Mouse (Mus musculus) kidney, postnatal 25 days (tissue): ENCODE measurements around the gene Arhgef7.

Source experiments
- DNase-seq, 2 experiments: peaks; one replicate each; pipeline ENCODE4 v3.0.0; 2021; ENCODE audit warnings: mixed read lengths in 2 of 2

Arhgef7 gene

DNA sequence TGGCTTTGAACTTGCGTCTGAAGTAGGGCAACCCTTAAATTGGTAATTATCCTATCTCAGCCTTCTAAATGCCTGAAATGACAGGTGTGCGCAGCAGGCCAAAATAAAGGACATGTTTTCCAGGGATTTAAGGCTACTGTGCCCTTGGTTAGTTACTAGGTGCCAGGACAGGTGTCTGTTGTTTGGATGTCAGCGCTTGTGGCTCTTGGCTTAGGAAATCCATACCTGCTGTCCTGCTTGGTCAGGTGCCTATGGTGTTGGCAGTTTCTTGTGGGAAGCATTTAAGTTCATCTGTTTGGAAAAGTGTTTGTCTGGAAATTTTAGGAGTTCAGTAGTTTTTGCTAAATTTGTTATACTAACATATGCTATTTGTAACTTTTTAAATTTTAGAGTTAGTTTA is 71.6 kb downstream of the Arhgef7 start:
- DNase-seq, result no peak

- no peak for DNase-seq
Observed at GRCm38 (mm10) chr8:11800481-11800880, 73.0 kb downstream of the Arhgef7 start.

- no peak for DNase-seq
Observed at GRCm38 (mm10) chr8:11801571-11801970, 74.0 kb downstream of the Arhgef7 start.

DNA sequence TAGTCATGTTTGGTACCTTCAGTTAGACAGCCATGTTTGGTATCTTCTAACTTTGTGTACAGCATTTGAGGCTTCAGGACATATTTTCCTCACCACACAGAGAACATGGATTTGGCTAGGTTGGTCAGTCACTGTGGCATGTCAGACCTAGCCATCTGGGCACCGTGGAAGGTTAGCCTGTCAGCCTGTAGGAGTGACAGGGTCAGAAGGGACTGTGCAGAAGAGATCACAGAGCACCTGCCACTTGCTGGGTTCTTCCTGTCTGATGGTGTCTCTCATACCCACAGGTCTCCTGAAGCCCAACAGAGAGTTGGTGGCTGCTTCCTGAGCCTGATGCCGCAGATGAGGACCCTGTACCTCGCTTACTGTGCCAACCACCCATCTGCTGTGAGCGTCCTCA is 77.4 kb downstream of the Arhgef7 start:
- no peak for DNase-seq

- no peak for DNase-seq
Observed at GRCm38 (mm10) chr8:11806252-11806651, 78.7 kb downstream of the Arhgef7 start.

- DNase-seq, result no peak
Observed at GRCm38 (mm10) chr8:11807361-11807760, 79.8 kb downstream of the Arhgef7 start.

- no peak for DNase-seq
Observed at GRCm38 (mm10) chr8:11808047-11808446, 80.5 kb downstream of the Arhgef7 start.

DNA sequence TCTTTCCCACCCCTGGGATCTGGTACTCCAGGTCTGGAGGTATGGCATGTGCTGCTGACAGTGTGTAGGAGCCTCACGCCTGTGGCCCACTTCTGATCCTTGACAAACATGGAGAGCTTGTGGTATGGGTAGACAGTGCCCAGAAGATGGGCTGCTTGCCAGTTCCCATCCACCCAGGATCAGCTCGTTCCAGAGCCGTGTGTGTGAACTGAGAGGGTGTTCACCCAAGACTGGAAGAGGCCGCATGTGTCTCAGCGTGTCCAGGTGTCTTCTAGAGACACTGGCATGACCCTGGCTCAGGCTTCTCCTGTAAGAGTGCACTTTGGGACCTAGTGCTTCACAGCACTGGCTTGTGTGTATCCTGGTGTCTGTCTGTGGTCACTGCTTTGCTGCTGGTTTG is 82.9 kb downstream of the Arhgef7 start:
- DNase-seq, result no peak

DNA sequence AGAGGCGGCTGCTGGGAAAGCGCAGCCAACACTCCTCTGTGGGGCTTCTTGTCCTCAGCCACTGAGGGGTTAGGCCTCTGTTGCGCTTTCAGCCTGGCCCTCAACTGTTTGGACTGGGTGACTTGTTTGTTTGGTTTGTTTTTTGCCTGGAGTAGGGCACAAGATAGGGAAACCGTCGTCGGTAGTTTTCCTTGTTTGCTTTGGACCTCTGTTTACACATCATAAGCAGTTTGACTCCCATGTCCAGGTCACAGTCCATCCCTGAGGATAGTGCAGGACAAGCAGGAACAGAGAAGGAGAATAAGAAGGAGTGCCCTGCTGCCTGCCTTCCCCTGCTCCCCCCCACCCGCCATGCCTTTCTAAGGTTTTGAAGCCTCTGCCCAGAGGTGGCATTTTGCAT is 86.3 kb downstream of the Arhgef7 start:
- DNase-seq, result no peak

DNA sequence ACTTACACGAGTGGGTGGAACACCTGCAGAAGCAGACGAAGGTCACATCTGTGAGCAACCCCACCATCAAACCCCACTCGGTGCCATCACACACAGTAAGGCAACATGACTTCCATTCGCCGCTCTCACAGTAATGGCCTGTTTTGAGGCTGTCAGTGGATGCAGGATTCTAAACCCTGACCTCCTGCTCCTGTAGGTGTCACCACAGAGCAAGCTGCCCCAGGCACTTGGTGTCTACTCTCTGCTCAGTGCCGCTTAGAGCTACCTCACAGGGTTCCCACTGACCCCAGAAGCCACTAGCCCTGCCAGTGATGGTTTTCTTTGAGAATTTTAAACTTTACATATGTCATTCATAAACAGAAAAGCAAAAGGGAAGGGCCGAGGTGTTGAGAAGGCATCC is 87.7 kb downstream of the Arhgef7 start:
- peak in 1 of 2 experiments; percentile 18 for DNase-seq

DNA sequence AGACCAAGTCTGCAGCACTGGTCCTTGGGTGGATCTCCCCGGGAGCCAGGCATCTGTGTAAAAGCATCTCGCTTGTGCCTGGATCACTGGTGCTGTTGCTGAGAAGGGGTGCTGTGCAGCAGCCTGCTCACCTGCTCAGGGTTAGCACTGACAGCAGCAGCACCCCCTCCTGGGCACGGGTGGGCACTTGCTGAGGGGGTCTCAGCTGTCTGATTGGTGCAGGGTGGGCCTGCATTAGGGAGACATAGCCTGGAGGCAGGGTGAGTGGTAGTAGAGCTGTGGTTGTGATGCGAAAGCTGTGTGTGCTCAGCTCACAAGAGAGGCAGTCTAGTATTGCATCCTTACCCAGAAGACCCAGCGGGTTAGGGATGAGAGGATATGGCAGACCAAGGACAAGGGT is 92.6 kb downstream of the Arhgef7 start:
- DNase-seq, result no peak

- no peak for DNase-seq
Observed at GRCm38 (mm10) chr8:11820568-11820967, 93.0 kb downstream of the Arhgef7 start.

- no peak for DNase-seq
Observed at GRCm38 (mm10) chr8:11821451-11822206, 94.1 kb downstream of the Arhgef7 start.

DNA sequence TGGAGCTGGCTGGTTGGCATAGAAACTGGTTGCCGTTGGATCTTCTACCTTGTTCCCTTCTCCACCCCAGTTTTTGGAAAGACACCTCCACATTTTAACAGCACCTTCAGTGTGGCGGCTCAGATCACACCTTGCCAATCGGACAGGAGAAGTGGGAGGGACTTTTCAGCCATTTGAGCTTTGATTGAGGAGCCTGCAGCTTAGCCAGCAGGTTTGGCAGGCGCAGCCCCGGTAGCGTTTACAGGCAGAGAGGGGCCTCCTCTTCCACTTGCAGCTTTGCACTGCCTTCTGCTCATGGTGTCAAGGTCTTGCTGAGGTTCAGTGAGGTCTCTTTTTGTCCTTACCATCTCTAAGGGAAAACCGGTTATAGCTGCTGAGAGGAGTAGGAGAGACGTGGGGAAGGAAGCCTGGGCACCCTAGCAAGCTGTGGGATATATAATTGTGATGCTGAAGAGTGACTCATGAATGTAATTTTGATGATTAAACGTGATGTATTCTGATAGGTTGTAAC is 95.1 kb downstream of the Arhgef7 start:
- DNase-seq, result no peak

- no peak for DNase-seq
Observed at GRCm38 (mm10) chr8:11825756-11826155, 98.2 kb downstream of the Arhgef7 start.

DNA sequence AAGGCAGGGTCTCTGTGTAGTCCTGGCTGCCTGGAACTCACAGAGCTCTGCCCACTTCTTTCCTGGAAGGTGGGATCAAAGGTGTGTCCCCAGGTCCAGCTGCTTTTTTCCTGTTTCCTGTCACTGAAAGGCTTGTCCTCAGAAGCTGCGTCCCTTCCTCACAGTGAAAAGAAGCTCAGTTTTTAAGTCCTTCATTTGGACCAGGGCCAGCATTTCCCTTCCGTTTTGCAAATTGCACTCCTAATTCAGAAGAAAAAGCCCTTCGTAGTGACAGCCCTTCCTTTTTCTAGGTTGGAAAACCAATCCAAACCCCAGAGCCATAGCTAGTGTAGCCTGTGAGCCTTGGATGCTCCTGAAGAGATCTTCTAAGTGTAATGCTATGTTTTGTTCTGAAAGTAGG is 99.8 kb downstream of the Arhgef7 start:
- peak in 1 of 2 experiments; percentile 41 for DNase-seq

- no peak for DNase-seq
Observed at GRCm38 (mm10) chr8:11830214-11831046, 102.9 kb downstream of the Arhgef7 start.

DNA sequence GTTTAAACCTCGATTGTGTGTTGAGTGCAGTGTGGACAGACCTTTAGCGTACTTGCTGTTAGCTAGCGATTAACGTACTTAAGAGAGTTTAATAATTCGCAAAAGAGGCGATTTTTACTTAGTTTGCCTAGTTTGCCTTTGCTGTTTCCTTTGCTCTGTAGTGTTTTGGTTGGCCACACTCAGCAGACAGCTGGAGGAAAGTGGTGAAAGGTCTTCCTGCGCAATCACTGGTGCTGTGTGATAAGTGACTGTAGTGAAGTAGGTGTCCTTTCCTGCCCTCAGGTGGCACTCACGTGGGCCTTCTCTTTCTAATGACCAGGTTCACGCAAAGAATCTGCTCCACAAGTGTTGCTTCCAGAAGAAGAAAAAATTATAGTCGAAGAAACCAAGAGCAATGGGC is 103.7 kb downstream of the Arhgef7 start:
- no peak for DNase-seq

- no peak for DNase-seq
Observed at GRCm38 (mm10) chr8:11831939-11832338, 104.4 kb downstream of the Arhgef7 start.

GRCm38 (mm10) chr8:11833157-11833556 is 105.6 kb downstream of the Arhgef7 start:
- no peak for DNase-seq

GRCm38 (mm10) chr8:11834200-11834599 is 106.7 kb downstream of the Arhgef7 start:
- no peak for DNase-seq

- DNase-seq, result no peak
Observed at GRCm38 (mm10) chr8:11834691-11835090, 107.2 kb downstream of the Arhgef7 start.

- DNase-seq, result no peak
Observed at GRCm38 (mm10) chr8:11840174-11840573, 112.7 kb downstream of the Arhgef7 start, which contains the start of gene Tex29. Tex29 (plus strand) TSS chr8:11840474.

- DNase-seq, result peak in 1 of 2 experiments; percentile 13
Observed at GRCm38 (mm10) chr8:11841571-11841970, 114.0 kb downstream of the Arhgef7 start.
